Mouse (Mus musculus): ENCODE data around the gene Hsd17b10. TPM values are rescaled to one million over a fixed set of nuclear protein-coding genes. Genes with fewer than 3 reads are reported as not detected.
A peak's percentile ranks its signal among the peaks of the same experiment; 100 is the strongest.

The Hsd17b10 gene
- 119 TPM for polyA plus RNA-seq (2012; fragmentation: generic; extraction: Trizol)
- long read RNA-seq, experiment 1, transcript Hsd17b10-204 (5 exons, 1,001 nt): minor isoform, 8 of 131 reads
- long read RNA-seq, experiment 1, transcript Hsd17b10-201 (6 exons, 962 nt): major isoform, 115 of 131 reads
- long read RNA-seq, experiment 1, partial matches to known transcripts: 5 of 131 reads
- long read RNA-seq, experiment 1, other reads (novel, unspliced or antisense): 1 of 131 reads
- long read RNA-seq, experiment 2, transcript Hsd17b10-201 (6 exons, 962 nt): major isoform, 30 of 32 reads
- long read RNA-seq, experiment 2, partial matches to known transcripts: 0 of 32 reads
- long read RNA-seq, experiment 2, other reads (novel, unspliced or antisense): 1 of 32 reads

GRCm38 (mm10) chrX:152001737-152002710, at the start of gene Hsd17b10:
Hsd17b10 (plus strand) TSS chrX:152001845.
- H3K36me3 ChIP-seq (ENCODE audit: control insufficient read depth, insufficient read depth): no peaks in the 10 kb centered on the region
- H3K79me2 ChIP-seq (ENCODE audit: control insufficient read depth, insufficient read depth): no peaks in the 10 kb centered on the region
- peak within 1 kb of the TSS; percentile 34 for H3K4me3 ChIP-seq (ENCODE audit: insufficient read depth, poor library complexity, severe bottlenecking)
- no peaks in the 10 kb centered on the region for H3K27me3 ChIP-seq (ENCODE audit: control insufficient read depth, insufficient read depth, insufficient read length)
- no peaks in the 10 kb centered on the region for H3K79me3 ChIP-seq (ENCODE audit: low read depth)
- H3ac ChIP-seq (ENCODE audit: control insufficient read depth, insufficient read length, low read depth): peak within 1 kb of the TSS; percentile 34
- TF ChIP-seq MYOD1 (IDR thresholded peaks at IDR 0.05; ENCODE audit: control insufficient read depth, insufficient read length, low read depth) (no peak), FOSL1 (IDR thresholded peaks at IDR 0.05; ENCODE audit: insufficient read depth, low read length, poor library complexity, severe bottlenecking) (no peak), CTCF (IDR thresholded peaks at IDR 0.05; ENCODE audit: control insufficient read depth, insufficient read depth, insufficient read length) (no peak), MYOG (IDR thresholded peaks at IDR 0.05; ENCODE audit: control insufficient read depth, extremely low read depth, insufficient read length) (no peak), MAX (IDR thresholded peaks at IDR 0.05) (no peak)

DNA sequence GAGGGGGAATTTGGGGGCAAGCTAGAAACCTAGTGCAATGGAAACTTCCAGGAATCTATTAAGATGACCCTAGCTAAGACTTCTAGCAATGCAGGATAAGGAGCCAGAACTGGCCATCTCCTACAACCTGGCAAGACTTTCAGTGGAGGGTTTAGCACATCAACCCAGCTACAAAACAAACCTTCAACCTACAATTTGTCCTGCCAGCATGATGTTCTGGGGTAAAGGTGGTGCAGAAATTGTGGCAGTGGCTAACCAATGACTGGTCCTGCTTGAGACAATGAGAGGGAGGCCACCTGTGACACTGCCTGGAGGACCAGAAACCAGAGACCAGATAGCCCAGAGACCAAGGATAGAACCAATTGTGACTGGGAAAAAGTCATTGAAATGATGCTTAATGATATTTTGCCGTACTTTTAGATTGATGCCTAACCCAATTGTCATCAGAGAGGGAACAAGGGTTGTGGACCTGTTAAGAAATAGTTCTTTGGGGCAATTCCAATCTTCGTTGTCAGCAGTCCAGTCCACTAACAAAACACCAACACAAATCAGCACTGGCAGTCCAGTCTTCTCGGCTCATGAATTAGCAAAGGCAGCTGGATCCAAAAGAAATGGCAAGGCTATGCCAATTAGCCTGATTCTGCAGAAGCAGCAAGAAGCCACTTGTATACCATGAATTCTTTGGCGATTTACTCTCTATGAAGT, 2.5 kb upstream of the Hsd17b10 start:
- no peaks in the 10 kb centered on the region for H3K79me3 ChIP-seq (ENCODE audit: low read depth)
- TF ChIP-seq MAX (IDR thresholded peaks at IDR 0.05) (no peak), CEBPB (IDR thresholded peaks at IDR 0.05; ENCODE audit: low read depth) (no peak), CTCF (IDR thresholded peaks at IDR 0.05; ENCODE audit: control insufficient read depth, insufficient read depth, insufficient read length) (no peak), USF1 (IDR thresholded peaks at IDR 0.05; ENCODE audit: low read depth) (no peak)
- no peaks in the 10 kb centered on the region for H3K27me3 ChIP-seq (ENCODE audit: control insufficient read depth, insufficient read depth, insufficient read length)
- no peaks in the 10 kb centered on the region for H3K36me3 ChIP-seq (ENCODE audit: control insufficient read depth, insufficient read depth)
- no peak overlapping the region for H3ac ChIP-seq (ENCODE audit: control insufficient read depth, insufficient read length, low read depth)
- H3K4me3 ChIP-seq (ENCODE audit: insufficient read depth, poor library complexity, severe bottlenecking): no peak overlapping the region
- no peaks in the 10 kb centered on the region for H3K79me2 ChIP-seq (ENCODE audit: control insufficient read depth, insufficient read depth)

DNA sequence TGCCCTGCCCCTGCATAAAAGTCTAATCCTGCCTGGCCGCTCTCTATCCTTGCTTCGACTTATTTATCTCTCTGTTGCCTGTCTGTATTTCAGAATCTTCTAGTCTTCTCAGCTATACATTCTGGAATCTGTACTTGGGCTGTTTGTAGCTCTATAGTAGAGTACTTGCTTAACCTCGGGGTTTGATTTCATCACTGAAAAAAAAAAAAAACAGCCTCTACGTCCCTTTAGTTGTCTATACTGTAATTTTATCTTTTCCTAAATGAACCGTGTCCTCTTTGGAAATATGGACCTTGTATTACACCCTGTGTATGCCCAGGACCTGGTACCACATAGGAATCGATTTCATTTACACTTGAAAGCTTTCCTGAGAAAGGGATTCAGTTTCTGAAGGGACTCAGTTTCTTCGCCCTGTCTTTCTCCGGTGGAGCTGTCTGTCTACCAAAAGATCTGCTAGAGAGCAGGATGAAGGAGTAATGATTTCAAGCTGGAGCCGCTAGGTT, 412 bp upstream of the Hsd17b10 start:
- Histone ChIP-seq H3K27me3 (ENCODE audit: control insufficient read depth, insufficient read depth, insufficient read length) (no peaks in the 10 kb centered on the region), H3K79me3 (ENCODE audit: low read depth) (no peaks in the 10 kb centered on the region), H3ac (ENCODE audit: control insufficient read depth, insufficient read length, low read depth) (no peak overlapping the region), H3K36me3 (ENCODE audit: control insufficient read depth, insufficient read depth) (no peaks in the 10 kb centered on the region), H3K79me2 (ENCODE audit: control insufficient read depth, insufficient read depth) (no peaks in the 10 kb centered on the region), H3K4me3 (ENCODE audit: insufficient read depth, poor library complexity, severe bottlenecking) (no peak overlapping the region)
- TF ChIP-seq FOSL1 (IDR thresholded peaks at IDR 0.05; ENCODE audit: insufficient read depth, low read length, poor library complexity, severe bottlenecking): no peak
- TF ChIP-seq USF1 (IDR thresholded peaks at IDR 0.05; ENCODE audit: low read depth): no peak
- no peak for TF ChIP-seq CEBPB (IDR thresholded peaks at IDR 0.05; ENCODE audit: low read depth)
- no peak for TF ChIP-seq MYOG (IDR thresholded peaks at IDR 0.05; ENCODE audit: control insufficient read depth, extremely low read depth, insufficient read length)

GRCm38 (mm10) chrX:152002865-152003264, 1.2 kb downstream of the Hsd17b10 start:
- no peak overlapping the region for H3K4me3 ChIP-seq (ENCODE audit: insufficient read depth, poor library complexity, severe bottlenecking)
- H3ac ChIP-seq (ENCODE audit: control insufficient read depth, insufficient read length, low read depth): no peak overlapping the region
- H3K27me3 ChIP-seq (ENCODE audit: control insufficient read depth, insufficient read depth, insufficient read length): no peaks in the 10 kb centered on the region
- no peaks in the 10 kb centered on the region for H3K79me3 ChIP-seq (ENCODE audit: low read depth)
- H3K79me2 ChIP-seq (ENCODE audit: control insufficient read depth, insufficient read depth): no peaks in the 10 kb centered on the region
- no peaks in the 10 kb centered on the region for H3K36me3 ChIP-seq (ENCODE audit: control insufficient read depth, insufficient read depth)
- TF ChIP-seq MYOD1 (IDR thresholded peaks at IDR 0.05; ENCODE audit: control insufficient read depth, insufficient read length, low read depth) (no peak), MYOG (IDR thresholded peaks at IDR 0.05; ENCODE audit: control insufficient read depth, extremely low read depth, insufficient read length) (no peak), CTCF (IDR thresholded peaks at IDR 0.05; ENCODE audit: control insufficient read depth, insufficient read depth, insufficient read length) (no peak), CEBPB (IDR thresholded peaks at IDR 0.05; ENCODE audit: low read depth) (no peak), MAX (IDR thresholded peaks at IDR 0.05) (no peak), USF1 (IDR thresholded peaks at IDR 0.05; ENCODE audit: low read depth) (no peak), FOSL1 (IDR thresholded peaks at IDR 0.05; ENCODE audit: insufficient read depth, low read length, poor library complexity, severe bottlenecking) (no peak)

DNA sequence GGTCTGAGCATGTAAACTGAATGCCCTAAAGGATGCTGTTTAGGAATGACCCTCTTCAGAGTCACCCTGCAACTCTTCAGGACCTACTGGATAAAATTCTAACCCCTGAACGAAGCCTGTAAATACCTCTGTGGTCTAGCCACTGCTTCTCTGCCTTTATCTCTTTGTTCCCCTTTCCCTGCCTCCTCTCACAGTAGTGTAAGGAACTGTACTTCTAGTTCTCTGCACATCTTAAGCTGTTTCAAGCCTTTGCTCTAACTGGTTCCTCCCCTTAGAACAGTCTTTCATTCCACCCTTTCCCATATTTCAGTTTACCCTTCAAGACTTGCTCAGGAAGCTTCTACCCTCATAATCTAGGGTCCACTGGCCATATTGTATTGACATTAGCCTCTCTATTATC, 6.2 kb downstream of the Hsd17b10 start:
- Histone ChIP-seq H3K27me3 (ENCODE audit: control insufficient read depth, insufficient read depth, insufficient read length) (no peaks in the 10 kb centered on the region), H3K4me3 (ENCODE audit: insufficient read depth, poor library complexity, severe bottlenecking) (no peak overlapping the region), H3K36me3 (ENCODE audit: control insufficient read depth, insufficient read depth) (peaks cover 6% of the 10 kb centered on the region), H3K79me3 (ENCODE audit: low read depth) (no peaks in the 10 kb centered on the region), H3ac (ENCODE audit: control insufficient read depth, insufficient read length, low read depth) (no peak overlapping the region), H3K79me2 (ENCODE audit: control insufficient read depth, insufficient read depth) (no peaks in the 10 kb centered on the region)
- no peak for TF ChIP-seq USF1 (IDR thresholded peaks at IDR 0.05; ENCODE audit: low read depth)
- no peak for TF ChIP-seq FOSL1 (IDR thresholded peaks at IDR 0.05; ENCODE audit: insufficient read depth, low read length, poor library complexity, severe bottlenecking)
- TF ChIP-seq CEBPB (IDR thresholded peaks at IDR 0.05; ENCODE audit: low read depth): no peak
- TF ChIP-seq MYOG (IDR thresholded peaks at IDR 0.05; ENCODE audit: control insufficient read depth, extremely low read depth, insufficient read length): no peak
- TF ChIP-seq CTCF (IDR thresholded peaks at IDR 0.05; ENCODE audit: control insufficient read depth, insufficient read depth, insufficient read length): no peak
- no peak for TF ChIP-seq MYOD1 (IDR thresholded peaks at IDR 0.05; ENCODE audit: control insufficient read depth, insufficient read length, low read depth)
- no peak for TF ChIP-seq MAX (IDR thresholded peaks at IDR 0.05)
